Mouse (Mus musculus) T-helper 17 cell (primary cell): ENCODE results near the gene Gen1.

Source experiments
- in situ Hi-C, 2 experiments: fragments of 300-600 bp; cut with MboI, MseI; formaldehyde crosslinking; loops; 1 replicate in 1 of 2; 2 replicates in 1 of 2; pipeline ENCODE4 v1.15.1; 2025; ENCODE audit warnings: high pct_unique_total_duplicates in 2 of 2

Gene Gen1

DNA sequence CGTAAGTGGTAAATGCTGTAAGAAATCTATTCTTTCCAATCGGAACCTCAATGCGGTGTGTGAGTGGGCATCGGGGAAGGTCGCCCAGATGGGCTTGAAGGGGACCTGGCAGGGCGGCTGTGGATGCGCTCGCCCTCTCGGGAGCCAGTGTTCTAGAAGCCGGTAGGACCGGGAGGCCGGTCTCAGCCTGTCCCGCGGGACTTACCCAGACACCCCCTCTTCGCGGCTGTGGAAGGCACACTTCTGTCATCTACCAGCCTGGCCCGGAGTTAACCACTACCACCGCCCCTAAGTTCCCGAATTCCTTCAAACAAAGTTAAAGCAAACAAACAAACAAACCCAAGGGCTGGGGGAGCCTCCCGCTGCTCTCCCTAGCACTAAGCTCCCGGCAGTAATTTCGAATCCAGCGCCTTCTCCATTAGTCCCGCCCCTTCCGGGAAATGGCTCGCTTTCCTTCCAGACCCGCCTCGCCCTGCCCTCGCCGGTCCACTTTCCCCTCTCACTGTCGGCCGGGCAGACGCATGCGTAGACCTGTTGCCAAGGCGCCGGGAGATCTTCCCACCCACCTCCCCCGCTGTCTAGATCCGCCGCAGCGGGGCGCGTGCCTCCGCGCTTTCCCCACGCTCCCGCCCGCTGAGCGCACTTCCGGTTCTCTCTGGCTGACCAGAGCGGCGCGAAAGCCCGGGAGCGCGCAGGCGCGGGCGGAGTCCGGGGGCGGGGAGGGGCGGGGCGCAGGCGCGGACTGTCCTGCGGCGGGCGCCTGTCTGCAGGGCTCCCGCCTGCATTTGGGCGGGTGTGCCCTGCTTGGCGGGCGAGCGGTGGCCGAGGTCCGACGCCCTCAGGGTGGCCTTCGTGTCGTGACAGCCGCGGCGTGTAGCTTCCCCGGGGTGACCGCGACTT, at the start of gene Gen1, which contains the start of gene Smc6:
Gen1 (minus strand) TSS at position 420 of the 900 bp plus-strand sequence.
Smc6 (plus strand) TSS at position 505 of the 900 bp plus-strand sequence.
- in situ Hi-C loops, result no loop called here

DNA sequence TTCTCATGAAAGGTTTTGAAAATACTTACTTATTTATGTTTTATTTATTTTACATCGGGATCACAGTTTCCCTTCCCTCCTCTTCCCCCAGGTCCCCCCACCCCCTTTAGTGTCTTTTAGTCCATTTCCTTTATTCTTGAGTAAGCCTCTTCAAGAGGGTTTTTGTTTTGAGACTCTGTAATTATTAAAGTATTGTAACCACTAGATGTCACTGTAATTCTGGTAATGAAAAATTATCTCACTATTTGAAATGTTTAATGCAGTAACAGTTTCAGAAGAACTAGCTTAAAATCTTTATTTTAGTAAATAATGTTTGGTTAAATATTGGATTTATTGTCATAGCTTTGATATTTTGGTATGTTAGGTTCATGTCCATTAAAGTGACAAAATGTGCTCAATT, 48.2 kb upstream of the Gen1 start:
- in situ Hi-C loops, result loop anchor here in 1 of 2 experiments (25.0 kb wide), 1 partner anchor 1923 kb away; the partner anchor contains the start of gene Ddx1

DNA sequence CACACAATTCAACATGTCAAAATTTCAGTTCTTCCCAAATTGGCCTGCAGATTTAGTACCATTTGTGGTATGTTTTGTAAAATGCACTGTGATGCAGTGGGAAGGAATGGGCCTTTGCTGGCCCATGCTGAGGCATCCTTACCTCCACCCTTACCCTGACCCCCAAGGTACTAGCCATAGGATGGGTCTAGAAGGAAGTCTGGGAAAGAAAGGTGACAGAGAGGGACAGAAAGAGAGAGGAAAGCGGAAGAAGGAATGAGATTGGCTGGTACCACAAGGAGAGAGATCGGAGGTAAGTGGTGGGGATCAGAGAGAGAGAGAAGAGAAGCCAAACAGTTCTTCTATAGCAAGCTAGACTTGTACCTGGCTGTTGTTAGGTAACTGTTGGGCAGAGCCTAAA, 45.5 kb upstream of the Gen1 start:
- in situ Hi-C loops, result loop anchor here in 1 of 2 experiments (25.0 kb wide), 1 partner anchor 1926 kb away; the partner anchor contains the start of gene Ddx1

GRCm38 (mm10) chr12:11306753-11307645, 41.4 kb upstream of the Gen1 start:
- in situ Hi-C loops, result loop anchor here (10.0 to 25.0 kb wide), 2 partner anchors 1928 to 1930 kb away; partner anchors contain the start of gene Ddx1 (in 1 of the 2)

- in situ Hi-C loops, result loop anchor here (10.0 to 25.0 kb wide), 2 partner anchors 1934 to 1936 kb away; partner anchors contain the start of gene Ddx1 (in 1 of the 2)
These were observed 35.3 kb upstream of the Gen1 start for GRCm38 (mm10) chr12:11300858-11301257.

GRCm38 (mm10) chr12:11286382-11286781, 20.8 kb upstream of the Gen1 start:
- in situ Hi-C loops, result no loop called here

DNA sequence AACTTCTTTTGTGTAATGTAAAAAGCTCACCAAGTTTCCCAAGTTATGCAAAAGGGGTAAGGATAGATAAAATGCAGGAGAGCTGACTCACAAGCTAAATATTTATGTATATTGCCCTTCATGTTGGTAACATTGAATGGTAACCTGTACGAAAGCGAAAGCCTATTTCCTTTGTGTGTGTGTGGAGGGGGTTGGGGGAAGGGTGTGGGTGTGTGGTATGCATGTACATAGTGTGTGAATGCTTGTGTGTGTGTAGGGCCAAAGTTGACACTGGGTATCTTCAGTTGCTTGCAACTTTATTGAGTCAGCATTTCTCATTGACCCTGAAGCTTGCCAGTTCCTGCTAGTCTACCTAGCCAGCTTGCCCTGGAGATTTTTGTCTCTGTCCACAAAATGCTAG, 16.0 kb upstream of the Gen1 start:
- in situ Hi-C loops, result no loop called here

GRCm38 (mm10) chr12:11279886-11280285, 14.3 kb upstream of the Gen1 start:
- in situ Hi-C loops, result no loop called here

GRCm38 (mm10) chr12:11277207-11277606, 11.6 kb upstream of the Gen1 start:
- in situ Hi-C loops, result no loop called here

DNA sequence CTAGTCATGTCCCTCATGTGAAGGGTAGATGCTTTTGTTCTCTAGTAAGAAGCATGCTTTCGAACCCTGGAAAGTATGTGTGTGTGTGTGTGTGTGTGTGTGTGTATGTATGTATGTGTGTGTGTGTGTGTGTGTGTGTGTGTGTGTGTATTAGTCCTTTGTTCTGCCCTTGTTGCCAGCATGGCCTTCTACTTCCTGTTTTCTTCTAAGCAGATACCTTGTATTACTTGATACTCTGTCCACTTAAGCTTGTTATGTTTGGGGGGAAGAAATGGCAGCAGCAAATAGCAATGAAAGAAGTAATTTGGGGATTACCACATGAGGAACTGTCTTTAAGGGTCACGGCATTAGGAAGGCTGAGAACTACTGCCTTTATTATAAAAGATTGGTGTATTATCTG, 11.0 kb upstream of the Gen1 start:
- in situ Hi-C loops, result no loop called here

GRCm38 (mm10) chr12:11273185-11273584, 7.6 kb upstream of the Gen1 start:
- in situ Hi-C loops, result no loop called here

DNA sequence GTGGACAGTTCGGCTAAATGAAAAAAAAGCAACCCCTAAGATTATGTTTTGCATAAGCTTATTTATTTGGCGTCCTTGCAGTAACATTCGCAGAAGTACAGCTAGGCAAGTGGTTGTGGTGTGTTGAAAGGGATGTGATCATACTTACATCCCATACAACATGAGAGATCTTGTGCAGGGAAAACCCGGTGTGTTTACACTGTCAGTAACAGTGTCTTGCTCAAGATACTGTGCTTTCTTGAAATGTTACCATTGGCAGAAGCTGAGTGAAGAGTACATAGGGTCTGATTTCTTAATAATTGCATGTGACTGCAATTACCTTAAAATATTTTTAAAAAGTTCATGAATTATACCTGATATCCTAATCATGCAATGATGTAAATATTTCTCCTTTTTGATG, 7.0 kb upstream of the Gen1 start:
- in situ Hi-C loops, result no loop called here

DNA sequence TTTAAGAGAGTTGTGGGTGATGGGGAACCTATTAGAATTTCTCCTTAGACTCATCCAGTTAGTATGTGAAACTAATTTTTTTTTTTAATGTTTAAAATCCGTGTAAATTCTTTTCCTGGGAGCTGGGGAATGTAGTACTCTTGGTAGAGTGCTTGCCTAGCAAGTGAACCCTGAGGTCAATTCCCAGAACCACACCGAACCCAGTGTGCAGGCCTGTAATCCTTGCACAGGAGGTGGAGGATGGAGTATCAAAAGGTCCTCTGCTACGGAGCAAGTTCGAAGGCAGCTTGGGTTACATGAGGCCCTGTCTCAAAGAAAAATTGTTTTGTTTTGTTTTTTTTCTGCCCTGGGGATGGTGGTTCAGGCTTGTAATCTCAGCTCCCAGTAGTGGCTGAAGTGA, 1.4 kb upstream of the Gen1 start:
- in situ Hi-C loops, result no loop called here

DNA sequence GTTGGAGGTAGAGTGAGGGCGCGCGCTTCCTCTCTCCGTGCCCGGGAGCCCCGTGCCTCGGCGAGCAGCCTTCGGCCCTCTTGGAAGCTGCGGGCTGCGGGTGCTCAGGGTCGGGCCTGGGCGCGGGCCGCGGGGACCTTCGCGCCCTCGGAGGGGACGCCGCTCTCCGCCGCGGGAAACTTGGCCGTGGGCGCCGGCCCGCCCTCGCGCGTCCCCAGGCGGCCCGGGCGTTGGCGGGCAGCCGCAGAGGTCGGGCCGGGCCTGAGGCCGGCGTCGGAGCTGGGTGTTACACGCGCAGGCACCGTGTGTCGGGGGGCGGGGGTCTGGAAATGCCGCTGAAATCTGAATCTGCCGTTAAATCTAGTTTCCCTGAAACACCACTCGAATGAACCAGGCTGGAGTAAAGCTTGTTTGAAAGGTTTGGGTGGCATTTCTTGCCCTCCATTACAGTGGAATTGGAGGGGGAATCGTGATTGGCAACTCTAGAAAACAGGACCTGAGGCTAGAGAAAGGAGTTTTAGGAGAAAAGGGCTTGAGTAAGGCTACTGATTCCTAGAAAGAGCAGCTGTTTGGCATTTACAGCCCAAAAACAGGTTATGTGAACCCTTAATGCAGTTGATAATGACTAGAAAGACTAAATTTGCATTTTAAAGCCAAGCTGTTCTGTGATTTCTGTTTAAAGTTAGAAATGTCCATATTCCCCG, 833 bp upstream of the Gen1 start:
- in situ Hi-C loops, result no loop called here

DNA sequence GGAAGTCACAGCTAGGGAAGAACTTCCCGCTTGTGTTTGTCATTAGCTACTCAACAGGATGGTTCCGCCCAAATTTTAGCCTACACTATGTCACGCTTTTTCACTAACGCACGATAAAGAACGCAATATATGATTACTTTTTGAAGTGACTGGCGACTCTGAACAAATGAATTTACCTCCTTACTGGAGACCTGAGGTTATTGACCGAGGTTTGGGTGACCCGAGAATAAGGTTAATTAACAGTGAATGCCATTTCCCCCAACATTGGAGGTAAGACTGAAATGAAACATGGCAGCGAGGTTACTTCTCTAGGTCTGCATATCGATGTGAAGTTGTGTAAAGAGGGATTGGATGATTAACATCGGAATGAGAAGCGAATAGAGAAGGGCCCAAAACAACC, 706 bp downstream of the Gen1 start:
- in situ Hi-C loops, result no loop called here

- in situ Hi-C loops, result no loop called here
These were observed 15.3 kb downstream of the Gen1 start for GRCm38 (mm10) chr12:11250322-11250721.

GRCm38 (mm10) chr12:11247460-11247859, 18.1 kb downstream of the Gen1 start:
- in situ Hi-C loops, result no loop called here

DNA sequence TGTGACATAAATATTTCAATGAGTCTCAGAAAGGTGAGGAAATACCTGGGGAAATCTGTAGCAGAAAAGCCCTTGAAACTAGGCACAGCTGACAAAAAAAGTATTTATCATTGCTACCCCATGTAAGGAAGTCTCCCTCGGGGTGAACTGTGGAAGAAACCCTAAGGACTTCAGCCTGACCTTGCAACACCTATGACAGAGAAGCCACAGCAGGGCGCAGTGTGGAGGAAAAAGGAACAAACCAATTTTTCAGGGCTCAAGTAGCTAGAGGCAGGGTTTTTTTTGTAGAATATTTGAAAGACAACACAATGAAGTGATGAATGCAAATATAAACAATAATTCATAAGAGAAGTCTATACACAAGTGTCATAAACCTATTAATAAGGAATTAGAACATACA, 29.6 kb downstream of the Gen1 start:
- in situ Hi-C loops, result no loop called here

GRCm38 (mm10) chr12:11230267-11230666, 35.3 kb downstream of the Gen1 start:
- in situ Hi-C loops, result no loop called here

DNA sequence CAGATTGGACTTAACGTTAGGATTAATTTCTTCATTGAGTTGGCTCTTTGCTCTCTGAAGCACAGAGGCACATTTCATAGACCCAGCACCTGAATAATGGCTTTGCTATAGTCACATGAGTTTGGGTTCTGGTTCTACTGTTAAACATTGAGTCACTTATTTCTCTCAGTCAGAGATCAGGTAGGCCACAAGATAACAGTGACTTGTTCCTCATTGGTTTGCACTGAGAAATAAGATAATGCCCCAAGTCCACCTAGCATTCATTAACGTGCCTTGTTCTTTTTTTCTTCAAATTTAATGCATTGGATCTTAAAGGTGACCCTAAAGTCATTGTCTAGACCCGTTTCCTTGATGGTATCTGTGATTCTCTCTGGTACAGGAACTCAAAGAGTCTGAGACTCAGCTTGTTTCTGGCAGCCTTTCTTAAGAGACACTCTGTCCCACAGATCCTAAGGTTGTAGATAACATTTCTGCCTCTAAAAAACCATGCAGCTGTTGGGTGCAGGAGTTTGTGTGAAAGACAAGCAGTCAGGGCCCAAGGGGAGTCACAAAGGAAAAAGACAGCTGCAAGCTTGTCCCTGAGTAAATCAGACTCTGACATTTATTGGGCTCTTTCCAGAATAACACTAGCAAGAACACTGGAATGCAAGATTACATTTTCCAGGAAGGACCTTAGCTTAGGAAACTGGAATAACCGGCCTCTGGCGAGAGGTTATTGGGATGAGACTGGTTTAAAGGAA, 38.9 kb downstream of the Gen1 start:
- in situ Hi-C loops, result loop anchor here in 1 of 2 experiments (10.0 kb wide), 1 partner anchor 1972 kb away; no protein-coding TSS in a partner anchor
